Mouse (Mus musculus): ENCODE data around the gene Prpf8. TPM values are rescaled to one million over a fixed set of nuclear protein-coding genes. Genes with fewer than 3 reads are reported as not detected.
"Not testable (repeated sequence)": the region's sequence is repeated elsewhere in the genome, so short reads cannot be mapped to it uniquely, and the experiment has no call there.

Prpf8 gene
- polyA plus RNA-seq, 1 experiment from 2014 or later, result 47.6 TPM

DNA sequence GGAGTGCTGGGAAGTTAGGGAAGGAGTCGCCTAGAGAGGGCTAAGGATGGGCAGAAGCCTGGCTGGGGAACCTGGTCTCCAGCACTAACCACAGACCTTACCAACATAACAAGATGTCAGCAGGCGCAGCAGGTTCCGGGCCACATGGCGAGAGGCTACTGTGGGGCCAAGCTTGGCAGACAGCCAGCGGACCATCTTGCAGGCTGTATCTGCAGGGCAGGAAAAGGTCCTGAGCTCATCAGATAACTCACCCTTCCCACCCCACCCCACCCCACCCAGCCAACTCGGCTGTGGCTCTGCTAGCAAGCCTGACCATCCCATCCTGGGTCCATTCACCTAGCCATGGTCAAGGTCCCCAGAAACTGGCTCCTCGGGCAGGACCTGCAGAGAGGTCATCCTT, 36.9 kb upstream of the Prpf8 start:
- 65% methylated on average over 7 of the region's 7 CpGs for WGBS
- H3K9ac ChIP-seq (ENCODE audit: low read length), result no peak overlapping the region
- no peak overlapping the region for H3K4me2 ChIP-seq (ENCODE audit: low read depth, low read length)
- H3K36me3 ChIP-seq (ENCODE audit: control insufficient read depth, insufficient read depth, low read length), result peaks cover 5% of the 10 kb centered on the region; the same call in 1 of the 2 replicates
- peaks cover 9% of the 10 kb centered on the region for H3K4me1 ChIP-seq (replicated peaks; ENCODE audit: control insufficient read depth, insufficient read depth, low read length)
- H3K27me3 ChIP-seq (ENCODE audit: control insufficient read depth, insufficient read depth, low read depth, low read length), result no peaks in the 10 kb centered on the region
- H3K9me3 ChIP-seq (ENCODE audit: control insufficient read depth, low read length), result no peaks in the 10 kb centered on the region
- no peak overlapping the region for H3K27ac ChIP-seq (ENCODE audit: low read length)
- H3K4me3 ChIP-seq (ENCODE audit: low read length), result no peak overlapping the region
- no peak for ATAC-seq (ENCODE audit: low read depth)

DNA sequence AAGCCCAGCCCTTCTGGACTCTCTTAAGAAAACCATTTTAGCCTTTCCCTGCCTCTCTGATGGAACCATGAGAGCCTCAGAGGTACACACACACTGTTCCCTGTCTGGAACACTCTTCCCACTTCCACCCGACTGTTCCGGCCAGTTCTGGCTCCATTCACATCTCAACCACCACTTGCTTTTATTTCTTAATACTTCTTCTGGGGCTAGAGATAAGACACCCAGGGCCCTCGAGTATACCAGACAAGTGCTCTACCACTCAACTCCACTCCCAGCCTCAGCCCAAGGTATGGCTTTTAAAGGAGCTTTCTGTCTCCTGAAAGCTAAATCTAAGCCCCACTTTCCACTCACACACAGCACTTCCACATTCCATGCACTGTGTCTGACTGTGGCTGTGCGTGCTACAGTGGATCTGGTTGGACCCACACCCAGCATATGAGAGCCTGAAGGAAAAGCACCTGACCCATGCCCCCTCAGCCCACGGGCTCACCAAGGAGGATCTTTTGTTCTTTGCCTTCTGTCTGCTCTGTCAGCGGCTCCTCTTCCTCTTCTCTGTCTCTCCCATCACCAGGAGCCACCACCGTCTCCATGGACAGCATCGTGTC, 36.2 kb upstream of the Prpf8 start:
- no peak; the same call in 1 of the 2 replicates for ATAC-seq (ENCODE audit: low read depth)
- Histone ChIP-seq H3K27ac (ENCODE audit: low read length) (no peak overlapping the region), H3K4me1 (replicated peaks; ENCODE audit: control insufficient read depth, insufficient read depth, low read length) (peaks cover 16% of the 10 kb centered on the region), H3K4me3 (ENCODE audit: low read length) (no peak overlapping the region), H3K36me3 (ENCODE audit: control insufficient read depth, insufficient read depth, low read length) (peaks cover 5% of the 10 kb centered on the region; the same call in 1 of the 2 replicates), H3K9me3 (ENCODE audit: control insufficient read depth, low read length) (no peaks in the 10 kb centered on the region), H3K9ac (ENCODE audit: low read length) (no peak overlapping the region), H3K27me3 (ENCODE audit: control insufficient read depth, insufficient read depth, low read depth, low read length) (no peaks in the 10 kb centered on the region), H3K4me2 (ENCODE audit: low read depth, low read length) (no peak overlapping the region)
- WGBS, result 67% methylated on average over 8 of the region's 8 CpGs

GRCm38 (mm10) chr11:75450936-75451335, 35.7 kb upstream of the Prpf8 start:
- no peak for ATAC-seq (ENCODE audit: low read depth)
- Histone ChIP-seq H3K9ac (ENCODE audit: low read length) (no peak overlapping the region), H3K36me3 (ENCODE audit: control insufficient read depth, insufficient read depth, low read length) (peaks cover 5% of the 10 kb centered on the region; the same call in 1 of the 2 replicates), H3K4me2 (ENCODE audit: low read depth, low read length) (no peak overlapping the region), H3K9me3 (ENCODE audit: control insufficient read depth, low read length) (no peaks in the 10 kb centered on the region), H3K4me1 (replicated peaks; ENCODE audit: control insufficient read depth, insufficient read depth, low read length) (peaks cover 16% of the 10 kb centered on the region), H3K27ac (ENCODE audit: low read length) (no peak overlapping the region), H3K4me3 (ENCODE audit: low read length) (no peak overlapping the region), H3K27me3 (ENCODE audit: control insufficient read depth, insufficient read depth, low read depth, low read length) (no peaks in the 10 kb centered on the region)
- WGBS, result 82% methylated on average over 15 of the region's 15 CpGs

- Histone ChIP-seq H3K9me3 (ENCODE audit: control insufficient read depth, low read length) (no peaks in the 10 kb centered on the region), H3K9ac (ENCODE audit: low read length) (no peak overlapping the region), H3K4me2 (ENCODE audit: low read depth, low read length) (no peak overlapping the region), H3K27me3 (ENCODE audit: control insufficient read depth, insufficient read depth, low read depth, low read length) (no peaks in the 10 kb centered on the region), H3K4me3 (ENCODE audit: low read length) (no peak overlapping the region), H3K36me3 (ENCODE audit: control insufficient read depth, insufficient read depth, low read length) (peaks cover 5% of the 10 kb centered on the region; the same call in 1 of the 2 replicates), H3K27ac (ENCODE audit: low read length) (no peak overlapping the region), H3K4me1 (replicated peaks; ENCODE audit: control insufficient read depth, insufficient read depth, low read length) (peaks cover 16% of the 10 kb centered on the region)
- WGBS, result 88% methylated on average over 8 of the region's 8 CpGs
- no peak for ATAC-seq (ENCODE audit: low read depth)
Observed at GRCm38 (mm10) chr11:75452081-75452480, 34.5 kb upstream of the Prpf8 start.

DNA sequence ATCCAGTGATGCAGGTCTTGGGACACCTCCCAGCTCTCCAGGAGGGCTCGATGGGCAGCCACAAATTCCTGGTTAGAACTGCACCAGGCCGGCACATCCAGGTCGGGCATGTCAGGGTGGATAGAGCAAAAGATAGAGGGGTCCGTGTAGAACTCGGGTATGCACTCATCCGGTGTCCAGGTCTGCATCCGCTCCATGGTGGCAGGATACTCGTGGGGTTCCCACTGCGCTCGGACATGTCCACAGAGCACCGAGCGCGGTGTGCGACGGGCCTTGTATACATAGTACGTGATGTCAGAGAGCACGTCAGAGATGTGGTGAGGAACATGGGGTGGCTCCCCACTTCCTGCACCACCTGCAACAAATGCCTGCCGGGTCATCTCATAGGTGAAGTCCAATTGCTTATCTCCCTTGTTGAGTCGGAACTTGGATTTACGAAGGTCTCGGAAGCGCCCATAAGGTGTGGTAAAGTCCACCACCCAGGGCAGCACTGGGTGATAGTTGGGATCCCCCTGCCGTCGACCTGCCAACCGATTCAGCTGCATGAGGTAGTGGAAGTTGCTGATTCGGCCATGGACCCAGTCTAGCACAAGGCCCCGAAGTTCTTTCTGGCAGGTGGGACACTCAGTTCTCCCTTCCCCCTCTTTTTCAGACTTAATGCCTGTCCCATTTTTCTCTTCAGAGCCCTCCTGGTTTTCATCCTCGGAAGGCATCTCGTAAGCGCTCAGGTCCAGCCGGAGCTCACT, 33.6 kb upstream of the Prpf8 start:
- H3K4me2 ChIP-seq (ENCODE audit: low read depth, low read length), result peak overlapping the region; percentile 99; the same call in 1 of the 2 replicates
- no peaks in the 10 kb centered on the region for H3K27me3 ChIP-seq (ENCODE audit: control insufficient read depth, insufficient read depth, low read depth, low read length)
- H3K9ac ChIP-seq (ENCODE audit: low read length), result no peak overlapping the region; the same call in 1 of the 2 replicates
- ATAC-seq (ENCODE audit: low read depth), result no peak
- H3K36me3 ChIP-seq (ENCODE audit: control insufficient read depth, insufficient read depth, low read length), result peaks cover 5% of the 10 kb centered on the region; the same call in 1 of the 2 replicates
- 92% methylated on average over 31 of the region's 31 CpGs for WGBS
- H3K27ac ChIP-seq (ENCODE audit: low read length), result no peak overlapping the region
- peaks cover 16% of the 10 kb centered on the region for H3K4me1 ChIP-seq (replicated peaks; ENCODE audit: control insufficient read depth, insufficient read depth, low read length)
- no peak overlapping the region for H3K4me3 ChIP-seq (ENCODE audit: low read length)
- H3K9me3 ChIP-seq (ENCODE audit: control insufficient read depth, low read length), result no peaks in the 10 kb centered on the region

DNA sequence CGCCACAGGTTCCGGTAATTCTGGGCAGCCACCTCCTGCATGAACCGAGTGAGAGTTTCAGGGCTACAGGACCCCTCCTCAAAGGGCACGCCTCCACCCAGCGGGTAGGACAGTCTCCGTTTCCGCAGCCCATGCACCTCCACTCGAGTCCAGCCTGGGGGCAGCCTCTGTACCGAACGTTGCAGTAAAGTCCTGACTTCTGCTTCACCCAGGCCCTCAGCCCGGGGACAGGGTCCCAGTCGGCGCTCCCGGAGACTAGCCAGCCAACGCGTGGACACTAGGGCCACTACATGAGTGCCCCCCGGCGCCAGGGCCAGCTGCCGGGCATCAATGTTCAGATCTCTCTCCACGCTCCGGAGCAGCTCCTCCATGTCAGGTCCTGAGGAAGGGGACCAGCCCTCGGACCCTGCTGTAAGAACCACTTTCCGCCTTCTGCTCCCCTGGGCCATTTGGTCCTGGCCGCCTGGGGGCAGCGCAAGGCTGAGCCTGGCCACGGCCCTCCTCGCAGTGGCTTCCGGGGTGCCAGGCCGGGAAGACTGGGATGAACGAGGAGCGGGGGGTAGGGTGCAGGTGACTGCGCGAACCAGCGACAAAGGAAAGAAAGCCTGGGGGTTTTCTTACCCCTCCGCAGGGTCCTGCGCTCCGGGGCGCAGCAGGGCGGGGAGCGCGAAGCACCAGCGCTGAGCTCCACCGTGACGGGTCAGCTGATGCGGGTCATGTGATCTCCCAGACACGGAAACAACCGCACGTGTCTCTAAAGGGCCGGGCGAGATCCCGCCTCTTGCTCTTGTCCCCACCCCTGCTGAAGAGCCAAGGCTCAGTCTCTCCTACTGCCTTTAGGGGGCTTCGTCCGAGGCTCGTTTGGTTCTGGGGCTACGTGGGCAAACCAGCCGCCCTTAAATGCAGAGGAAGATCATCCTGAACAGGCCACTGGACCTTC, 32.4 kb upstream of the Prpf8 start, which contains the start of gene Wdr81:
Gene Wdr81, minus strand, starts transcription at position 727 of the 940 bp plus-strand sequence.
- no peaks in the 10 kb centered on the region for H3K9me3 ChIP-seq (ENCODE audit: control insufficient read depth, low read length)
- 1% methylated on average over 56 of the region's 56 CpGs for WGBS
- peak within 1 kb of the TSS; percentile 73 for H3K9ac ChIP-seq (ENCODE audit: low read length)
- H3K4me2 ChIP-seq (ENCODE audit: low read depth, low read length), result peak within 1 kb of the TSS; percentile 99
- no peaks in the 10 kb centered on the region for H3K36me3 ChIP-seq (ENCODE audit: control insufficient read depth, insufficient read depth, low read length)
- ATAC-seq (ENCODE audit: low read depth), result peak; percentile 95
- H3K4me1 ChIP-seq (replicated peaks; ENCODE audit: control insufficient read depth, insufficient read depth, low read length), result peaks cover 17% of the 10 kb centered on the region
- peak within 1 kb of the TSS; percentile 66 for H3K4me3 ChIP-seq (ENCODE audit: low read length)
- no peaks in the 10 kb centered on the region for H3K27me3 ChIP-seq (ENCODE audit: control insufficient read depth, insufficient read depth, low read depth, low read length)
- peak within 1 kb of the TSS; percentile 67 for H3K27ac ChIP-seq (ENCODE audit: low read length)

DNA sequence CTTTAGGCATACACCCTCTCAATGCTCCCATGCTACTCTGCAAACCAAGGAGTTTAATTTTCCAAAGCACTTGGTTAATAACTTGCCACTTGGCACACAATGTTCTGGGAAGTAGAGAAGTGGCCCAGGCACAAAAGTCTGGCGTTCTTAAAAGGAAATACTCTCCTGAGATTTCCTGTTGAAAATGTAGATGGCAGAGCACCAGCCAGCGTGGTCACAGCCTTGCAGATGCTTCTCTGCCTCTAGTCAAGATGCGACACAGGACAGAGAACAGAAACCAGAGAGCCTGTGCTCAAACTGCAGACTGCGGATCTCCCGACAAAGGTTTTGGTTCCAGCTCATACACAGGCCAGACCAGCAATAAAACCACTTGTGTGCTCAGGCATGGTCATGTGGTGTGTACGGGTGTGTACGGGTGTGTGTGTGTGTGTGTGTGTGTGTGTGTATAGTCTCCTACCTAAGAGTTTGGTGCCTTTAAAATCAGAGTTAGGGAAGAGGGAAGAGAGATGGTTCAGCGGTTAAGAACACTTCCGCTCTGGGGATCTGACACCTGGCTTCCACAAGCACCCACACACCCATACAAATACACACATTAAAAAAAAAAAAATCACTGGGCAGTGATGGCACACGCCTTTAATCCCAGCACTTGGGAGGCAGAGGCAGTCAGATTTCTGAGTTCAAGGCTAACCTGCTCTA, 31.4 kb upstream of the Prpf8 start:
- H3K9ac ChIP-seq (ENCODE audit: low read length), result peak overlapping the region; percentile 73

GRCm38 (mm10) chr11:75455971-75456370, 30.6 kb upstream of the Prpf8 start:
- H3K4me2 ChIP-seq (ENCODE audit: low read depth, low read length); ATAC-seq (ENCODE audit: low read depth); H3K9ac ChIP-seq (ENCODE audit: low read length); H3K27me3 ChIP-seq (ENCODE audit: control insufficient read depth, insufficient read depth, low read depth, low read length); H3K27ac ChIP-seq (ENCODE audit: low read length); H3K36me3 ChIP-seq (ENCODE audit: control insufficient read depth, insufficient read depth, low read length); H3K9me3 ChIP-seq (ENCODE audit: control insufficient read depth, low read length); H3K4me3 ChIP-seq (ENCODE audit: low read length): not testable (repeated sequence)
- 93% methylated on average over 2 of the region's 2 CpGs for WGBS
- peaks cover 24% of the 10 kb centered on the region for H3K4me1 ChIP-seq (replicated peaks; ENCODE audit: control insufficient read depth, insufficient read depth, low read length)

More for the DNA sequence above, 31.4 kb upstream of the Prpf8 start:
- no peaks in the 10 kb centered on the region for H3K36me3 ChIP-seq (ENCODE audit: control insufficient read depth, insufficient read depth, low read length)
- ATAC-seq (ENCODE audit: low read depth), result no peak
- H3K4me2 ChIP-seq (ENCODE audit: low read depth, low read length), result peak overlapping the region; percentile 99
- H3K27ac ChIP-seq (ENCODE audit: low read length), result peak overlapping the region; percentile 67
- 67% methylated on average over 10 of the region's 10 CpGs for WGBS
- H3K4me1 ChIP-seq (replicated peaks; ENCODE audit: control insufficient read depth, insufficient read depth, low read length), result peaks cover 24% of the 10 kb centered on the region
- H3K9me3 ChIP-seq (ENCODE audit: control insufficient read depth, low read length), result no peaks in the 10 kb centered on the region
- peak overlapping the region; percentile 66 for H3K4me3 ChIP-seq (ENCODE audit: low read length)
- no peaks in the 10 kb centered on the region for H3K27me3 ChIP-seq (ENCODE audit: control insufficient read depth, insufficient read depth, low read depth, low read length)

All from lung, embryonic 16.5 days (tissue).